Mouse (Mus musculus) limb, embryonic 12.5 days (tissue): ENCODE results near the gene Nckap5. TPM values are rescaled to one million over a fixed set of nuclear protein-coding genes. Genes with fewer than 3 reads are reported as not detected.
A peak's percentile ranks its signal among the peaks of the same experiment; 100 is the strongest.

Experiments
- ATAC-seq: fragments of 200-750 bp; cut with Nextera tagmentation; 2 replicates; pipeline ENCODE4 v1.8.0; 2017; ENCODE audit warnings: low read depth, moderate TSS enrichment; ENCODE audit not compliant: insufficient number of reproducible peaks, insufficient read depth, low FRiP score, low TSS enrichment
- H3K27ac ChIP-seq: fragments of 300-500 bp; sonication (generic); 2 replicates; pipeline ENCODE4 v1.5.1; 2016; ENCODE audit warnings: mild to moderate bottlenecking, moderate library complexity
- H3K27me3 ChIP-seq: fragments of 300-500 bp; sonication (generic); 2 replicates; pipeline ENCODE4 v1.6.1; 2016; ENCODE audit warnings: mild to moderate bottlenecking, moderate library complexity
- H3K36me3 ChIP-seq: fragments of 300-500 bp; sonication (generic); 2 replicates; pipeline ENCODE4 v1.6.1; 2016; ENCODE audit warnings: mild to moderate bottlenecking, moderate library complexity
- H3K4me1 ChIP-seq: fragments of 300-500 bp; sonication (generic); replicated peaks from 2 replicates; pipeline ENCODE4 v1.6.1; 2016
- H3K4me2 ChIP-seq: fragments of 300-500 bp; sonication (generic); 2 replicates; pipeline ENCODE4 v1.6.1; 2016; ENCODE audit warnings: mild to moderate bottlenecking, moderate library complexity
- H3K4me3 ChIP-seq: fragments of 300-500 bp; sonication (generic); replicated peaks from 2 replicates; pipeline ENCODE4 v1.5.1; 2016; ENCODE audit warnings: mild to moderate bottlenecking
- H3K9ac ChIP-seq: fragments of 300-500 bp; sonication (generic); replicated peaks from 2 replicates; pipeline ENCODE4 v1.6.1; 2016; ENCODE audit warnings: mild to moderate bottlenecking, moderate library complexity
- H3K9me3 ChIP-seq: fragments of 300-500 bp; sonication (generic); 2 replicates; pipeline ENCODE4 v1.6.1; 2016; ENCODE audit warnings: mild to moderate bottlenecking, moderate library complexity
- WGBS: fragments of 180-500 bp; shearing (Covaris S2); methylation state at CpG from one replicate; pipeline ENCODE4 v1.1.7; 2016; 5-methylcytosine and 5-hydroxymethylcytosine counted together
- polyA plus RNA-seq: library from polyadenylated mRNA; unstranded; fragments of >200 nt; fragmentation: Nextera tagmentation; extraction: Ambion mirVana; gene quantifications from 2 replicates; pipeline ENCODE4 v1.2.1, GENCODE M21; 2016

Gene Nckap5
- 7.6 and 7.7 TPM in 2 replicates for polyA plus RNA-seq

DNA sequence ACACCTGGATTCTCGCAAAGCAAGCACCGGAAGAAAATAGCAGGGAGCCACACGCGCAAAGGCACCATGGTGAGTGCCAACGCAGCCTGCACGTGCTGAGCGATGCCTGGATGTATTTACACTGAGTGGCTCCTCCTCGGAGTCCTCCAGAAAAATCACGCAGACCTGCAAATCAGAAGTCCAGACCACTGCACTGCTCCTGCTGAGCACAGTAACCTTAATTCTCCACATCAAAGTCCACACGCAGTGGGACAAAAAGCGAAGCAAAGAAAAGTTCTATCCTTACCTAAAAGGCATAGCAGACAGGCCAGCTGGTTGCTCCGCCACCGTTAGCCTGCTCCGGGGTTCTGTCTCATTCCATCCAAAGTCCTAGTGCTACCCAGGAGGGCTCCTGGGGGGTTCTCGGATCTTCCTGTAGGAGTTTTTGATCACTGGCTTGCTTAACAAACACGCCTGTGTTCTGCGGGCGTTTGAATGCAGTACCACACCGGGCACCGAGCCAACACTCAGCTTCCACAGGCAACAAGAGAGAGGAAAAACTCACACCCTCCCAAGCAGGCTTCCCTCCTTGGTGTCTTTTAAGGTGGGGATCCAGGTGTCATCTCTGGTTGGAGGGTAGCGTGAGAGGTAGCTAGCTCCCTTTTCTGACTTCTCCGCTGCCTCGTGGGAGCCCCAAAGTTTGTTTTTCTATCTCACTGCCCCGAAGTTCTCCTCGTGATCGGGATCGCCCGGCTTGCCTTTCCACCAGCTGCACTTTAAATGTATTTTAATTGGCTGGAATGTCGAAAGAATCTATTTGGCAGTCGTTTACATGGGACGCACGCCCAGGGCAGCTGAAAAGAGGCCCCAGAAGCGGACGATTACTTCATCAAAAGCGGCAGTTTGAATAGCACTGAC, at the start of gene Nckap5:
Gene Nckap5 (minus strand): TSS at position 769 of the 897 bp plus-strand sequence.
- Histone ChIP-seq H3K9me3 (no peaks in the 10 kb centered on the region), H3K27ac (peak within 1 kb of the TSS; percentile 86), H3K4me2 (peak within 1 kb of the TSS; percentile 73), H3K36me3 (no peaks in the 10 kb centered on the region), H3K27me3 (0 out of 2 replicates have a peak, but pooled peaks cover 11% of the 10 kb centered on the region), H3K4me1 (peaks cover 19% of the 10 kb centered on the region; the same call in 1 of the 2 replicates), H3K4me3 (peak within 1 kb of the TSS; percentile 39), H3K9ac (peak within 1 kb of the TSS; percentile 42; the same call in 1 of the 2 replicates)
- WGBS, result 2% methylated on average over 35 of the region's 35 CpGs
- ATAC-seq, result peak; percentile 70

DNA sequence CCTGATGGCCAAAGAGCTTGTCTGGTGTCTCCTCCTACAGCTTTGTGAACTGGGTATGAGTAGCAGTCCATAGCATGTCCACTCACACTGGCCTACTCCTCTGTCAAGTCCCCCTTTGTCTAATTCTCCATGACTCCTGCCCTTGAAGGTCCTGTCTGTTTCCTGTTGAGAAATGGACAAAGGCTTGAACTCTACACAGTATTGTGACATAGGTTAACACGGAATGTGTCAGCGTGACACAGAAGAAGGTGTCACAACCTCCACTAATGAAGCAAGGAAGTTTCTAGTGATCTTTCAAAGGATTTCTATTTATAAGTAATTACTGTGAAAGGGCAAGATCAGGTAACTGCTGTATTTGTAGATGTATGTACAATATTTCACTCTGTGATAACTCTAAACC, 46.9 kb upstream of the Nckap5 start:
- no peaks in the 10 kb centered on the region for H3K9me3 ChIP-seq
- no peaks in the 10 kb centered on the region for H3K4me1 ChIP-seq
- WGBS, result 96% methylated on average over 2 of the region's 2 CpGs
- ATAC-seq, result no peak
- H3K4me3 ChIP-seq, result no peak overlapping the region
- no peaks in the 10 kb centered on the region for H3K27me3 ChIP-seq
- no peak overlapping the region for H3K9ac ChIP-seq
- H3K36me3 ChIP-seq, result no peaks in the 10 kb centered on the region
- H3K4me2 ChIP-seq, result no peak overlapping the region
- H3K27ac ChIP-seq, result no peak overlapping the region

DNA sequence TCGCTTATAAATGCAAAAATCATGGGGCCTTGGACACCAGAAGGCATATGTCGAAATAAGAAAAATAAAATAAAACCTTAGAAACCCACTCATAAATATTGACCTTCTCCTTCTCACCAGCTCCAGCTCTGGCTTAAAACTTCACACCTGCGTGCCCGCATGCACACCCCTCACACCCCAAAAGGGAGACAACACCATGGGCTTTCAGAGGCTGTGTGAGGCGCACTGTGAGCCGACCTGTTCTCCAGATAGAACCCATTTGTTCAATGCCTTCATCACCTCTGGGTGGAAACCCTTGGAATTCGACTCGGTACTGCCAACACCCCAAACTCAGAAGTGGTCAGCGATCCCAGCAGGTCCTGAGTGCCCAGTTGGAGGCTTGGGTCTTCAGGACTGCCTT, 37.8 kb upstream of the Nckap5 start:
- H3K4me1 ChIP-seq, result peaks cover 9% of the 10 kb centered on the region
- H3K9ac ChIP-seq, result no peak overlapping the region
- 72% methylated on average over 9 of the region's 9 CpGs for WGBS
- H3K4me2 ChIP-seq, result no peak overlapping the region
- H3K4me3 ChIP-seq, result no peak overlapping the region
- no peak for ATAC-seq
- H3K9me3 ChIP-seq, result no peaks in the 10 kb centered on the region
- H3K27me3 ChIP-seq, result no peaks in the 10 kb centered on the region
- no peak overlapping the region for H3K27ac ChIP-seq
- H3K36me3 ChIP-seq, result no peaks in the 10 kb centered on the region

DNA sequence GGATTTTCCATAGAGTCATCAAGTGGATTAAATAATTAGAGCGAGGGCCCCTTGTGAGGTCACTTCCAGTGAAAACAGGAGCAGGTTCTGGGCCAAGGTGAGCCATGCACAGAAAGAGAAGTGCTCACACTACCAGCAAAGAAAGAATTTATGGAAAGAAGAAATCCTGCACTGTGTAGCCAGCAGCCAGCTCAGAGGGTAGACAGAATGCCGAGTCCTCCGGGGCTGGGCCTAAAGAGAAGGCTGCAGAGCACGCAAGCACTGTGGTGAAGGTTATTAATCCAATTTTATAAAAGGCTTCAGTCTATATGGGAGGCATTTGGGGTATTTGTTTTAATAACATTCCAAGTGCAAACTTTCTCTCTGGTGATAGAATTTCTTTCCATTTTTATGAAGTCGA, 37.3 kb upstream of the Nckap5 start:
- H3K9me3 ChIP-seq, result no peaks in the 10 kb centered on the region
- H3K4me2 ChIP-seq, result no peak overlapping the region
- H3K27ac ChIP-seq, result no peak overlapping the region
- H3K4me1 ChIP-seq, result peaks cover 9% of the 10 kb centered on the region
- no peak for ATAC-seq
- 78% methylated on average over 5 of the region's 5 CpGs for WGBS
- no peaks in the 10 kb centered on the region for H3K27me3 ChIP-seq
- no peaks in the 10 kb centered on the region for H3K36me3 ChIP-seq
- H3K9ac ChIP-seq, result no peak overlapping the region
- no peak overlapping the region for H3K4me3 ChIP-seq

DNA sequence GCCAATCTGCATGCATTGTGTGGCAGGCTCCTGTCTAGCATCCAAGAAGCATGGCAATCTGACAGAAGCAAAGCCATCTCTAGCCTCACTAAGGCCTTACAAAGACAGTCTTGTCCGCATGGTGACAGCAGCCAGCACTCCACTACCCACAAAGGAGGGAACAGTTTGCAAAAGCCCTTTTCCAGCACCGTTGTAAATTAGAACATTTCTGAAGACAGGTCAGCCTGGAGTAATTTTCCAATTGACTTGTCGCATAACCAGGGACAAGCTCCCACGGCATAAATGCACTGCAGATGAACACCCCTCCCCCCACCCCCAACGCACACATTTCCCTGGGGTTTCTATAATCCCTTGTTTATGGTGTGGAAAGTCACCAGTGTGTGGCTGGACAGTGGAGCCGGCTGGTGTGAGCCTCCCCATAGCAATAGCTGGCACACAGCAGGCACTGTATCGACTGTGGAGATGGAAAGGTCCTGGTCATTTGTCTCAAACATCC, 35.0 kb upstream of the Nckap5 start:
- no peak overlapping the region for H3K4me2 ChIP-seq
- no peak overlapping the region for H3K27ac ChIP-seq
- no peaks in the 10 kb centered on the region for H3K36me3 ChIP-seq
- no peak overlapping the region for H3K4me3 ChIP-seq
- H3K9me3 ChIP-seq, result no peaks in the 10 kb centered on the region
- peaks cover 9% of the 10 kb centered on the region for H3K4me1 ChIP-seq
- H3K9ac ChIP-seq, result no peak overlapping the region
- no peak for ATAC-seq
- H3K27me3 ChIP-seq, result no peaks in the 10 kb centered on the region
- WGBS, result 29% methylated on average over 7 of the region's 7 CpGs

DNA sequence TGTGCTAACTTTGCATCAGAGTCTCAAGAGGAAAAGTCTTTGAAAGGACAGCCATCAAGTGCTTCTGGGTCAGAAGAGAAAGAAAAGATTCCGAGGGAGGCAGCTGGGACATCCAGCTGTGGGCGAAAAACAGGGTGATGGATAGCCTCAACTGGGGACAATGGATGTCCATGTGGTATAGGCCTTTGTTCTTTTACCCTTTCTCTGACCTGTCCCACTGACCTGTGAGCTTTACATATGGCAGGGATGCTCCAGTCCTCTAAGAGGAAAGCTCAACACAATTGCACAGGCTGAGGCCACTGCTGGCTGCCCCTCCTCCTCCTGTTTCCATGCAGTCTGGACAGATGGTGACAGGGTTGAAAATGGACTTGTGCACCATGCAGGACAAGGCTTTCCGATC, 31.2 kb upstream of the Nckap5 start:
- Histone ChIP-seq H3K27ac (no peak overlapping the region), H3K36me3 (no peaks in the 10 kb centered on the region), H3K9me3 (no peaks in the 10 kb centered on the region), H3K4me2 (no peak overlapping the region), H3K9ac (no peak overlapping the region), H3K4me1 (peaks cover 9% of the 10 kb centered on the region), H3K27me3 (no peaks in the 10 kb centered on the region), H3K4me3 (no peak overlapping the region)
- WGBS, result 71% methylated on average over 3 of the region's 3 CpGs
- ATAC-seq, result no peak

DNA sequence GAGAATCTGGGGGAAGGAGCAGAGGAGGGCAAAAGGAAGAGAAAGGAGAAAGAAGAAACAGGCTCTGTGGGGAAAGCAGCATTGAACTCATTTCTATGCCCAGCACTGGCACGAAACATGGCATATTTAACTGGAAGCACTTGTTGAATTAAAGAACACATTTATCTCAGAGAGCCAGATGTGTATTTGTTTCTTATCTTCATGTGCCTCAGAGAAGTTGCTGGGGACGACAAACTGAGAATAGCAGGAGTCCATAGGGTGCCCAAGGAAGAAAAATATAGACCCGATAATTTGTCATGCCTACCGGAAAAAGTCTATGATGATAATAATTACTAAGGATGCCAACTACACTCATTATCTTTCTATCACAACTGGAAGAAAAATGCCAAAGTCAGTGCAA, 29.9 kb upstream of the Nckap5 start:
- H3K36me3 ChIP-seq, result no peaks in the 10 kb centered on the region
- 97% methylated on average over 4 of the region's 4 CpGs for WGBS
- H3K27ac ChIP-seq, result no peak overlapping the region
- H3K4me1 ChIP-seq, result peaks cover 2% of the 10 kb centered on the region
- H3K27me3 ChIP-seq, result no peaks in the 10 kb centered on the region
- no peak overlapping the region for H3K4me2 ChIP-seq
- H3K9ac ChIP-seq, result no peak overlapping the region
- no peak overlapping the region for H3K4me3 ChIP-seq
- no peak for ATAC-seq
- no peaks in the 10 kb centered on the region for H3K9me3 ChIP-seq

DNA sequence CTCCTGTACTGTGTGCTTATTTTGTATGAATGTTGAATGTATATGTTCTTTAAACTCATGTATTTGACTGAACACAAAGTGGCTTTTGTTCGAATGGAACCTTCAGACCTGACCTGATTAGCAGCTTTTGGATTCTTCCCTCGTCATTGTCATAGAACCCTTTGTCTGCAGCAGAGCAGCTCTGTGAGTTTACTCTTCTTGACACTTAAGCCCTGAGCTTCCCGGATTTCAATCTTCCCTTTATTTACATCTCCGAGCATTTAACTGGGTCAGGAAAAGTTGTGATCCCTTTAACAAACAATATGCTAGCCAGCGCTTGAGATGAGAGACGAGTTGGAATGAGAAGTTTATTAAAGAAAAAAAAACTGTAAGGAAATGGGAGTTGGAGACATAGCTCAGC, 18.9 kb upstream of the Nckap5 start:
- ATAC-seq, result no peak
- WGBS, result 74% methylated on average over 6 of the region's 6 CpGs
- Histone ChIP-seq H3K4me3 (no peak overlapping the region), H3K4me1 (0 out of 2 replicates have a peak, but pooled peaks cover 3% of the 10 kb centered on the region), H3K9ac (no peak overlapping the region), H3K9me3 (no peaks in the 10 kb centered on the region), H3K36me3 (no peaks in the 10 kb centered on the region), H3K27me3 (no peaks in the 10 kb centered on the region), H3K4me2 (no peak overlapping the region), H3K27ac (no peak overlapping the region)

DNA sequence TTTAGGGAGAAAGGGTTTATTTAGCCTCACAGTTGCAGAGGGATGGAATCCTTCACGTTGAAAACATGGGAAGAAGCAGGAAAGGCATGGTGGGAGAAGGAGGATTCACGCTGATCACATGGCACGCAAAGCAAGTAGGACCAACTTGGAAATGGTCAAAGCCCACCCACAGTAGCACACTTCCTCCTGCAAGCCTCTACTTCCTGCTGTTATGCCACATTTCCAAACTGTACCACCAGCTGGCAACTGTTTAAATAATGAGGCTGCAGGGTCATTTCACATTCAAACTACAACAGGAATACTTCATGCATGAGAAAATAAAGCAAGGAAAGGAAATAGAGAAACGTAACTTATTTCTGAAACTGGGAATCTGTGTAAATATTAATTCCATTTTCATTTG, 15.7 kb upstream of the Nckap5 start:
- Histone ChIP-seq H3K27ac (no peak overlapping the region), H3K36me3 (no peaks in the 10 kb centered on the region), H3K9ac (no peak overlapping the region), H3K4me1 (0 out of 2 replicates have a peak, but pooled peaks cover 3% of the 10 kb centered on the region), H3K4me2 (no peak overlapping the region), H3K4me3 (no peak overlapping the region), H3K9me3 (peaks cover 4% of the 10 kb centered on the region; the same call in 1 of the 2 replicates), H3K27me3 (no peaks in the 10 kb centered on the region)
- ATAC-seq, result no peak
- WGBS, result 70% methylated on average over 4 of the region's 4 CpGs

DNA sequence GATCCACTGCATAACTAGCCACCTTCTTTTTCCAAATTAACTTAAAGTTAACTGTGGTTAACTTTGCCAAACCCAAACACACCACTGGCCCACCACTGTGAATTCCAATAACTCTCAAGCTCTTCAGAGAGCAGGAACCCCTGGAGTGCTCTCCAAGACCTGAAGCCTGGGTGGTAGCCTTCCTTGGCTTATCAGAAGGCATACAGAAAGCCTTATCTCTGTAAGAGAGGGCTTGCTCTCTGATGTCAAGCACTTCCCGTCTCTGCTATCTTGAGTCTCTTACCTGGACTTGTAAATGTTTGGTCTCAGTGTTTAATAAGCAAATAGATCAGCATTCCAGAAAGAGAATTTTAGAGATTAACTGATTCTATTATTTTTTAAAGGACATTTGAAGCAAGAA, 2.3 kb upstream of the Nckap5 start:
- H3K36me3 ChIP-seq, result no peaks in the 10 kb centered on the region

DNA sequence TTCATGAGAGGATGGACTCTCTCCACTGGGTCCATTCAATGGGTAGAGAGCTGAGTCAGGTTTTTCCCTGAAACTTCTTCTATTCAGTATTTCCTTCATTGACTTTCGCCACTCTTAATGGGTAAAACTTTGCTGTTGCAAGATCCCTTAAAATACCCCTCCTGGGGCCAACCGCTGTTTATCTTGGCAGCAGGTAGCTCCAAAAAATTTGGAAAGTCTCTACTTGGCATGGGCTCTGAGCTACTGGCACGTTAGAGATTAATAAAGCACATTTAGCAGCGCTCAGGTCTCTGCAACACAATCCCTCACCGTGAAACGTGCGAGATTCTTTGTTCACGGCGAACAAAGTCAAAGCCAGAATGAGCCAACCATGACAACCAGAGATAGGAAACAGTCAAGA, 1.6 kb downstream of the Nckap5 start:
- Histone ChIP-seq H3K27me3 (0 out of 2 replicates have a peak, but pooled peaks cover 11% of the 10 kb centered on the region), H3K36me3 (no peaks in the 10 kb centered on the region), H3K4me2 (peak overlapping the region; percentile 73), H3K9me3 (no peaks in the 10 kb centered on the region), H3K27ac (peak overlapping the region; percentile 73), H3K9ac (no peak overlapping the region), H3K4me3 (peak overlapping the region; percentile 39; the same call in 1 of the 2 replicates), H3K4me1 (peaks cover 19% of the 10 kb centered on the region; the same call in 1 of the 2 replicates)
- WGBS, result 75% methylated on average over 9 of the region's 9 CpGs
- no peak for ATAC-seq

More for the DNA sequence above, 2.3 kb upstream of the Nckap5 start:
- Histone ChIP-seq H3K4me1 (peaks cover 19% of the 10 kb centered on the region), H3K27ac (no peak overlapping the region), H3K9me3 (no peaks in the 10 kb centered on the region), H3K9ac (no peak overlapping the region), H3K27me3 (0 out of 2 replicates have a peak, but pooled peaks cover 11% of the 10 kb centered on the region), H3K4me2 (no peak overlapping the region), H3K4me3 (no peak overlapping the region)
- ATAC-seq, result no peak
- WGBS, result 74% methylated on average over 1 of the region's 1 CpGs
